Comparison of ENCODE assay signal across 13 mouse cellular contexts in the genomic region with DNA sequence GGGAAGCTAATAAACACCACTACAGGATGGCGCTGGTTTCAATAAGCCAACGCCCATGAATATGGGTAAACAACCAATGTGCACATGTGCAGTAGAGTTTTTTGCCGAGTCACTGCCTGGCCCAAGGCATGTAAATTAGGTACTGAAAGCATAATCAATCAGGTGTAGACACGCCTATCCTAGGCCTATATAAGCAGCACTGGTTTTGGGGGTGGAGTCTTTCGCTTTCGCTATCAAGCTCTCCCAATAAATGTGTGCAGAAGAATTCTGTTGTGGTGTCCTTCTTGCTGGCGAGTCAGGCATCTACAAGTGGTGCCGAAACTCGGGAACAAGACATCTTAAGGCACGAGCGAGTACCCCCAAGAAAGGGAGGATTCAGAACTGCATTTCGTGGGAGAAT. TPM values are rescaled to one million over a fixed set of nuclear protein-coding genes. Genes with fewer than 3 reads are reported as not detected.
"Had no signal": no experiment of that assay in that cellular context is flagged by ENCODE, and none has a peak within 500 bp of the region (broad histone marks: within the 10 kb centered on the region; RNA-seq: fewer than 3 reads in every experiment).

No protein-coding gene starts in this region.

RNA-seq across cellular contexts. Expression of gene Olfr1189, which starts 13.6 kb away (rescaled TPM):
- total RNA-seq: neutrophil, adult 5-6 weeks had no signal
- polyA plus RNA-seq: neural tube, embryonic 14.5 days; neural tube, embryonic 15.5 days; small intestine, adult 2 months; spleen, adult 2 months; stomach, embryonic 14.5 days; stomach, embryonic 15.5 days; stomach, embryonic 16.5 days; stomach, postnatal 0 days; testis, adult 2 months; thymus, adult 2 months; thymus, postnatal 0 days; urinary bladder, adult 2 months had no signal

RNA-seq across cellular contexts. Expression of gene Olfr1188, which starts 16.0 kb away (rescaled TPM):
- total RNA-seq: neutrophil, adult 5-6 weeks had no signal
- polyA plus RNA-seq: neural tube, embryonic 14.5 days; neural tube, embryonic 15.5 days; small intestine, adult 2 months; spleen, adult 2 months; stomach, embryonic 14.5 days; stomach, embryonic 15.5 days; stomach, embryonic 16.5 days; stomach, postnatal 0 days; testis, adult 2 months; thymus, adult 2 months; thymus, postnatal 0 days; urinary bladder, adult 2 months had no signal

RNA-seq across cellular contexts. Expression of gene Olfr1186, which starts 54.3 kb away (rescaled TPM):
- total RNA-seq: neutrophil, adult 5-6 weeks had no signal
- polyA plus RNA-seq: neural tube, embryonic 14.5 days; neural tube, embryonic 15.5 days; small intestine, adult 2 months; spleen, adult 2 months; stomach, embryonic 14.5 days; stomach, embryonic 15.5 days; stomach, embryonic 16.5 days; stomach, postnatal 0 days; testis, adult 2 months; thymus, adult 2 months; thymus, postnatal 0 days; urinary bladder, adult 2 months had no signal
